Mouse (Mus musculus) cerebellum, postnatal 14 days (tissue): Measurements from ENCODE around the gene Enpp1.

Experiments used
- DNase-seq, 2 experiments: peaks; one replicate each; pipeline ENCODE4 v3.0.0; 2021; ENCODE audit warnings: mixed read lengths in 2 of 2

The Enpp1 gene

DNA sequence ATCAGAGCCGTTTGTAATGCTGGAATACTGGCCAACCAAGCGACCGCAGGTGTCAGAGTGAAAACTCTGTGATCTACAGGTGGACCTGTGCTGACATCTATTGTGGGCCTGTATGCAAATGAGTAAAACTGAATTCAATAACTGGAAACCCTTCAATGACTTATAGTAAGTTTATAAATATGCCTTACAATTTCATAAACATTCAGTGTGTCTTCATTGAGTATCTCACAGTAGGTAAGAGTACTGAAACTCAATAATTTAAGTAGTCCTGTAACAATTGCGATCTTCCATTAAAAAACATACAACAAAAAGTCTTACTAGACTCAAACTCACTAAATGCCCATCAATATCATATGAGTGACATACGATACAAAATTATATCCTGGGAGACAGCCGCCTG lies 1.6 kb downstream of the Enpp1 start:
- no peak for DNase-seq

DNA sequence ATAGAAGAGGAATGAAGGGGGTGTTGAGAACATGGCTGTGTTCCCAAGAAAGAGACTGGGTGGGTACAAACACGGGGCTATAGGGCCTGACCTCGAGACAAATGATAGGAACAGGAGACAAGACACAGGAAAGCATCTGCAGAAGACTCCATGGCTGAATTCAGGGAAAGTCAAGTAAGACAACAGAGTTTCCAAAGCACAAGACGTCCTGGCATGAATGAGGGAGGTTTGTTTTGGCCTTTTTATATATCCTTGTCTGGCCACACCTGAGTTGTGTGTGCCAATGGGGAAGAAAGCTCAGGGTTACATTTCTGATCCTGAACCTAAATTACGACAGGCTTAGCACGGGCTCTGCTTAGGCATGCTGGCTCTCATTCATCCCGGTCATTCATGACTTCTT lies 4.2 kb downstream of the Enpp1 start:
- DNase-seq: no peak

DNA sequence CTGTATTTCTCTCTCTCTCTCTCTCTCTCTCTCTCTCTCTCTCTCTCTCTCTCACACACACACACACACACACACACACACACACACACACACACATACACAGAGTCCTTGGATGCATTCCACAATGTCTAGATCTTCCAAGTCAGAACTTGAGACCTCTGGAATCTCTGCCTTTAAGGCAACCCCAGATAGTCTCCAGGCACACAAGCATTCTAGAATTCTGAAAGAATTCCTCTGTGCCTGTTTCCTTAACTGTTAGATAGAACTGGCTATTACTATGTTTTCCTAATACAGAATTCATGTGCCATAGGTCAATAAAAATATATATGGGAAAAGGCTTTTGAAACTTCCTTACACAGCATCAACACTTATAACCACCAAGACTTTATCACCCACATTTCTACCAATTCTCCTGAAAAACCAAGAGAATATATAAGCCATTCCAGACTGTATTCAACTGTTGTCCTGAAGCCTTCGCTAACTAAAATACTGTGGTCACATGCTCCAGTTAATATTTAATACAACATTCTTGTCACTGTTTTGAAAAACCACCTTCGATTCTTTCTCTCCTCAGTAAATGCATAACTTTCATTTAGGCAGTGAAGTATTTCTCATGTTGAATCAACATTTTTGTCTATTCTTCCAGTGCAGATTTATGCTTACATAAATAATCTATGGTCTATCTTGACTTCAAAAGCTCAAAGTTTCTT lies 5.4 kb downstream of the Enpp1 start:
- no peak for DNase-seq

DNA sequence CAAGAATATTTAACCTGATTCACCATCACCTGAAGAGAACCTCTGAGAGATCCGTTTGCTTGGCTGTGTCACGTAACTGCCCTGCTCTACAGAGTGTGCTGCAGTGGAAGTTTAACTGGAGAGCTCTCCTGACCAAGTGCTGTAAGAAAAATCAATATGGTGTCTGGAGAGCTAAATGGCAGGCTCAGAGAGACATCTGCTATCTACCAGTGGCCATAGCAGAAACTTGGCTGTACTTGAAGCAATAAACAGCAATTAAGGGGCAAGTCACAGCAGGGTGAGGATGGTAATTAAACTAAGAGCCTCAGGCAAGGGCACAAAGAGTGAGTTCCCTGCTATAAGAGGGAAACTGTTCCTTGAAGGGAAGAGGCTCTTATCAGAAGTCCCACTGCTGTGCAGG lies 9.3 kb downstream of the Enpp1 start:
- DNase-seq: no peak

DNA sequence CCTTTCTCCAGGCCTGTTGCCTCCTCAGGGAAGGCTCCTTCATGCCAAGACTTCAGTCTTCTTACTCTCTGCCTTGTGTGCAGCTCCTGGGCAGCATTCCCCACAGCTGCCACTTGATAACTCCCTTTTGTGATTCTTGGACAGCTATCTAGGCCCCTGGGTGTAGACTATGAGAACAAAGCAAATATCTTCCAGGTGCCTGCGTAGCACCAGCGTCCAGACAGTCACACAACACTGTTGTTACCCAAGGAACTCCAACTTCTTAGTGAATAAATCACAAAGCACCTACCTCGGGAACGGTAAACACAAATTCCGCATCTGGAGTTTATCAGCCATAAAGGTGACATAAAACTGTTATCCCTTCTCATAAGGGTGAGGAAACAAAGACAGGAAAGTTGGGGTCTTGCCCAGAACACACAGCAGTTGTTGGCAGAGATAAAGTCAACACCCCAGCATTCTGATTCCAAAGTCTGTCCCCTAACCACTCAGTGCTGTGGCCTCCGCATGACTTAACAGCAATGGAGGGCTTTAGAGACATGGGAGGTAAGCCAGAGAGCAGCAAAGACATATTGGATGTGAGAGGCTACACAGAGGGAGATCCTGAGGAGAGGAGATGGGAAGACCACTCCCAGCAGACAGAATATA lies 13.7 kb downstream of the Enpp1 start:
- DNase-seq: peak in 1 of 2 experiments; percentile 7

DNA sequence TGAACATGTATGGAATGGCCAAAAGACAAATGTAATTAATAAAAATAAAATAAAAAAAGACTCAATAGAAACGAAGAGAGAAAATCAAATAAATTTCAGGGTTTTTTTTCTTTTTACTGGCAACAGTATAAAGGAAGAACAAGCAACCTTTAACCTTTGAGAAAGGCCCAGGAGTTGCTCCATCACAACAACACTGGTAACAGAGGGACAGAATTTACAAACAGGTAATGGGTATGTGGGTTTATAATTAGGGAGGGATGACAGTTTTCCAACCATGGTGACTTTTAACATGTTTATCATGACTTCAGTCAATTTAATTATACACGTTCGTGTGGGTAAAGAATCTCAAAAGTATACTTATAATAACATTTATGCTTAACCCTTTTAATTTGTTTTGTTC lies 15.2 kb downstream of the Enpp1 start:
- DNase-seq: no peak

DNA sequence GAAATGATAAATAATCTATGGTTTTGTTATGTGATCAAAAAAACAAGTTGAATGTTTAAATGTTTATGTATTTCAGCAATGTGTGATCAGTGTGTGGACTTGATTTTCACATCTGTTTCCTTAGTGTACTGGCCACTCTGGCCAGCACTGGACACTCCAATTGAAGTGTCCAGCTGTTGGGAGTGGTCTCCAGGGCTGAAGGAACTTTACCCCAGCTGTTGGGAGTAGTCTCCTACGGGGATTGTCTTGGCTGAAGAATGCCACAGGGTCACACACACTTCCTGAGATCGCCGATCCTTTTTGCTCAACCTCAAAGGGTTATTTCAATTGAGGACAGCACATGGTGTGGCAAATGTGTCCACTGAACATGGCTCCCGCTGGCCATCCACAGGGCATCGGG lies 16.2 kb downstream of the Enpp1 start:
- no peak for DNase-seq

DNA sequence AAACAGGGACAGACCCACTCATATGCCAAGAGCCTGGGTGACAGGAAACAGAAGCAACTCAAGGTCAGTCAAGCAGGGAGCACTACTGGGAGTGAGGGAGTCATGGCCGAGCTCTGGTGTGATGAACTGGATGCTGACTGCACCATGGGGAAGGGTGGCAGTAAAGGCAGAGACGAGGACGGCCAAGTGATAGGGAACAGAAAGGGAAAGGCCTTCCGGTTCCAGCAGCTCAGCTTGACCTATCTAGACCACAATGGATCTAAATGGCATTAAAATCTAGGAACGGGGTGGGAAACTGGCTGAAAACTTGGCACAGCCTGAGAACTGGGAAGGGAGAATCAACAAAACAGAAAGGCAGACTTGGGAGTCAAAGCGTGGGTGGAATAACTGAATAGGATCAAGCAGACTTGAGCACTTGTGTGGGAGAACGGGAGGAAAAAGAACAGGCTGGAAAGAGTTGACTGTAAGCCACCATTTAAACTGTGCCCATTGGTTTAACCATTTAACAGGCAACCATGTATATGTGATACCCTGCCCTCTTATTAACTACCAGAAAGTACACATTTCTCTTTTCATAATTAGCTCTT lies 29.3 kb downstream of the Enpp1 start:
- DNase-seq: no peak

DNA sequence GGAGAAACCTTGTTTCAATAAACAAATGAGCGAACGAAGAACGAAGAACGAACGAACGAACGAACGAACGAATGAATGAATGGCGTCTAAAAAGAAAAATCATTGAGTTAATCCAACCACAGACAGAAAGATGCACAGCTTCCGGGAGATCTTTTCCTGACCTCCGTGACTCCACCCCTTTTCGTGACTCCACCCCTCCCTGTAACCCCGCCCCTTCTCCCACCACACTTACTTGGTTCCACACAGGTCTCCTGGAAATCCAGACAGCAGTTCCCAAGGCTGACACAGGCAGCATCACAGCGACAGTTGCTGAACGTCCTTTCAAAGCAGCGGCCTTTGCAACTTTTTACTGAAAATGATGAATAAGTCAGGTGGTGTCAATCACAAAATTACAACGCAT lies 34.3 kb downstream of the Enpp1 start:
- DNase-seq: no peak

DNA sequence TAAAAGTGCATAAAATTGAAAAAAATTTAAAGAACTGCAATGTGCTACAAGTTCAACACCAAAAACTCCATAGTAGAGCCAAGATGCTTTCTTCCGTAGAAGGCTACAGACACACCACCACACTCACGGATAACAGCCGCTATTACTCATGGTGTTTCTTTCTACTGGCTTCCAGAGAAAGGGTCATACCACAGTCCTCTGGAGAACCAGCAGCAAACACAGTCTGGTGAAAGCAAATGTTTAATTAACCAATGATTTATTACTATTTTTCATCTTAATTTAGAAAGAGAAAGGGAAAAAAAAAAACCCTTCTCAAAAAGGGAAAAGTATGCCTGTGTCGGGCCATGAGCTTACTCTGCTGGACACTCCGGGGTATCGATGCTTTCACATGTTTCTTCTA lies 37.7 kb downstream of the Enpp1 start:
- DNase-seq: no peak

DNA sequence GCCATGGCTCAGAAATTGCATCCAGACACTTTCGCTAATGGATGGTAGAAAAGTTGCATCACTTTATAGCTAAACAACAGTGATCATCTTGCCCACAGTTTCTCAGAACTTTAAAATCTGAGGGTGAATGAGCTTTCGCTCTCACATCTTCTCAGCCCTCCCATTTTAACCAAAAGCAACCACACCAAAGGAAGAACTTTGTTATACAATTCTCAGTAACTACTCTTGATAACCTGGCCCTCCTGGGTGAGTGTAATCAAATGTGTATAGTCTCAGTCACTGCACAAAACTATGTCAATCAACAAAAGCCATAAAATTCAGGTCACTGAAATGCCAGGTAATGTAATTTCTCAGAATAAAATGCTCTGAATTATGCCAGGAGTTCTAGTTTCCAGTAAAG lies 39.0 kb downstream of the Enpp1 start:
- DNase-seq: no peak

DNA sequence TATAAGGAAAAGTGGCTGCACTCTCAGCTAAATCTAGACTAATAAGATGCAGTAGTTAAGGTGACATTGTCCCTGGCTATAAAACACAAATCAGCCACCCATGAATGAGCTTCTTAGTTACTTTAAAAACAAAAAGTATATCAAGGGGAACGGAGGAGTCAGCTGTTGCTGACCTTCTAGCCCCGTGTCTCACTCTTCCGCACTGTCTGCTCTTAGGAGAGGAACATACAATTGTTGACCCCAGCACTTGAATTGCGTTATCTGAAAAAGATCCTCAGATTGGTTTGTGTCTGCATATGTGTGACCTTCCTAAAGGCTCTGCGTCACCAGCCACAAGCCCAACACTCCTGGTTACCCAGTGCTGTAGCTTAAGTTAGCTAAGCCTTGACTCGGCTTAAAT lies 41.4 kb downstream of the Enpp1 start:
- no peak for DNase-seq

DNA sequence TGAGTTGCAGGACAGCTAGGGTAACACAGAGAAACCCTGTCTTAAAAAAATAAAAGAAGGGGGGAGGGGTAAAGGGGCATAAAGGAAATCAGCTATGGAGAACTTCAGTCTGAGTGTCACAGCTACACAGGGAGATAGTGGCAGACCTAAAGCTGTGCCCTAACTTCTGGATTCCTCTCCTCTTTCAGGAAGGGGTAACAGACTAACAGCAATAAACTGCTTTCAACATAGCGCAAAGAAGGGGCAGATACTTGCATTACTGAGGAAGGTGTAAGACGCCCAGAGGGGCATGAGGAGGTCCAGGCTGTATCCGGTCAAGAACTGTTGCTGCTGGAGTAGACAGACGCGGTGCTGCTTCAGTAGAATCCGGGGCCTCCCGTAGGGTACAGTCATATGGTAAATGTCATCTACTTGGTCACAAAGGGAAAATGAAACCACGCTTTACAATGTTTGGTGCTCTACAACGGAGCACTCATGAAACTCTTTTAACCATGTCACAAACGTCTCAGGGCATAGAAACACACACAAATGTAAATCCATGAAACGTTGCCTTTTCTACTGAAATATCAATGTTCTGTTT lies 60.9 kb downstream of the Enpp1 start:
- DNase-seq: no peak

DNA sequence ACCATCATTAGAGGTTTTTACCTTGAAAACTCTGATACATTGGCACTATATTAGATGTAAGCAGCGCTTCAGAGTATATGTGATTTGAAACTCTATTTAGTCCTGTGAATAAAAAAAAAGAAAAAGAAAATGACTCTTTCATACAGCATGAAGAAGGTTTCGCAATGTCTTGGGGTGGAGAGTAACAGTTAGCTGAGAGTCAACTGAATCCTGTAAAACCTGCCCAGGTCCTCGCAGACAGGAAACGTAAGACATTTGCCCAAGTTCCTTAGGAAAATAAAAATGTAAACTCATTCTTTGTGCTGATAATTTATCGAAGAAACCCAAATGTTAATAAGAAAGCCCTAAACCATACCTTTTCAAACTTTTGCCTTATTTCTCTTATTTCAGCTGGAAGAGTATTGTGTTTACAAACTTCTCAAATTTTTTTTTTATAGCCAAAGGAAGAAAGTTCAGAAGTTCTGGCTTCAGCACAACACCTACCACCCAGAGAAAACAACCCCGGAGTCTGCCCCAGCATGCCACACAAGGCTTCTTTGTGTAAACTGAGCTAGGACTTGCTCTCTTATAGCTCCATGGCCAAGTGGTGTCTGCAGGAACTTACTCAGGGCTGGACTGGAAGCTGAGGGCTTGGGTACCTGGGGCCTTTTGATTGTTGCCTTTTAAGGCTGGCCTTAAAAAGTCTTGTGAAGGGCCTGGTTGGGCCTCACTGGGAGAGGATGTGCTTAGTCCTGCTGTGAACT lies 63.8 kb downstream of the Enpp1 start:
- DNase-seq: no peak

DNA sequence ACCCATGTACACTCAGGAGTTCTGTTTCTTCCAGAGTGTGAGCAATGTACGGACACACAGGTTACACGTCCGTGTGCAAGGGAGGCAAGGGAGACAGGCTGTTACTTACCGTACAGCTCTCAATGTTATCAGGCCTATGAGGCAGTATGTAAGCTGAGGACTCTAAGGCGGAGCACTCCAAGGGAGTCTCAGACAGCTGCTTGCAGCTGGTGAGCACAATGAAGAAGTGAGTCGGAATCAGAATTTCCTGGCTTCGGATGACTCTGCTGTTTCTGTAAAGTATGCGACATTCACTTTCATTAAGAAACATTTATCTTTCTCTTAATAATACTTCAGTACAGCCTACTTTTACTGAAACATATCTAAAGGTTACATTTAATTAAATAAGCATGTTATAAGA lies 66.8 kb downstream of the Enpp1 start:
- DNase-seq: no peak

DNA sequence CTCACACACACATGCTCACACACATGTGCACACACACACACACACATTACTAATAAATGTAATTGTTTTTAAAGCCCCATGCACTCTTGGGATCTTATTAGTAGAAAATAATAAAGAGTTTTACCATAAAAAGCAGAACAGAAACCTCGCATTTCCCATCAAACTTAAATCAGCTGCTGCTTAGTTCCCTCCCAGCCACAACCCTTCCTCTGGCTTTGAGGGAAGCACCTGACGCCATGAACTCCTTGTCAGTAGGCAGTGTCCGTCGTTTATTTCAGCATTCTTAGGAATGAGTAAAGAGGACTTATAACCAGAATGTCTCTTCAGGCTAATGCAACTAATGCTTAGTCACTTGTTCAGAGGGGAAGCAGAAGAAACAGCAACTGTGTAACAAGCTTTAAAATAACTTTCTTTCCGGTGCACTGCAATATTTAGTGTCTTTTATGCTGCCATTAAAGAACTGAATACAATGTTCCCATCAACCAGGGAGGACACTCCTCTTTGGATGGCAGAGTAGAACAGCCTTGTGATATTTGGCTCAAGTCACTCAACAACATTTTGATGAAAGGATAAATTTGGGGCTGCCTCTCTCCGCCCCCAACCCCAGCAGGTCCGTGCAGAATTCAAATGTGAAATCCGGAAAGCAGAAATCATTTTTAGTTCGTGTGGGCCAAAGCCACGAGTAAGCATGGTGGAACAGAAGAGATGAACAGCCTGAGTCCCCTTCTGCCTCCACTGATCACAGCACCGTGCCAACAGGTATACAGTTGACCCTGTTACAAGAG lies 69.0 kb downstream of the Enpp1 start:
- no peak for DNase-seq

DNA sequence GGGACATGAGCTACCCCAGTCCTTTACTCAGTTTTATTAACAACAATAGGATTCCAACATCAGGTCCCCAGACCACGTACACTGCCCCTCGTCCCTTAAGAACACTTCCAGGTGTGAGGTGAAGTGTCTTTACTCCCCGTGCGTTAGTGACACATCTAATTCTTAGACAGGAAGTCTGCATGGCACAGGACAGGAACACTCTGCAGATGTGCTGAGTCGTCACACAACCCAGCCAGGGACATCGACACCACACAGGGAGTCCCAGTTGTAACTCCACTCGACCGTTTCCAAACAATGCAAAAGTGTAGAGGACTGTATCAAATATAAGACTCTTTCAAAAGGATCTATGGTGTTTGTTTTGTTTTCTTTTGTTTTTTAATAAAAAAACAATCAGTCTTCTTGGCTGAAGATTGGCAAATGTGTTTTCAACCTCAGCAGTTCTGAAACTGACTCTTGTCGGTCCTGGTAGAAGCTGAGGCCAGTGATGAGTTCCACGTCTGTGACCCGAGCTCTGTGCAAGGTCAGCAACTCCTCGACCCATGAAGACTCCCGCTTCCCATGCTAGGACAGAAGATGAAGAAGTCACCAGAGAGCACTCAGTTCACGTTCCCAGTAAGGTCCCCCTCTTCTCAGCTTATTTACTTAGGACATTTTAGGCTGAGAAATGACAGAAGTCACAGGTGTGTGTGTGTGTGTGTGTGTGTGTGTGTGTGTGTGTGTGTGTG lies 70.4 kb downstream of the Enpp1 start:
- no peak for DNase-seq

DNA sequence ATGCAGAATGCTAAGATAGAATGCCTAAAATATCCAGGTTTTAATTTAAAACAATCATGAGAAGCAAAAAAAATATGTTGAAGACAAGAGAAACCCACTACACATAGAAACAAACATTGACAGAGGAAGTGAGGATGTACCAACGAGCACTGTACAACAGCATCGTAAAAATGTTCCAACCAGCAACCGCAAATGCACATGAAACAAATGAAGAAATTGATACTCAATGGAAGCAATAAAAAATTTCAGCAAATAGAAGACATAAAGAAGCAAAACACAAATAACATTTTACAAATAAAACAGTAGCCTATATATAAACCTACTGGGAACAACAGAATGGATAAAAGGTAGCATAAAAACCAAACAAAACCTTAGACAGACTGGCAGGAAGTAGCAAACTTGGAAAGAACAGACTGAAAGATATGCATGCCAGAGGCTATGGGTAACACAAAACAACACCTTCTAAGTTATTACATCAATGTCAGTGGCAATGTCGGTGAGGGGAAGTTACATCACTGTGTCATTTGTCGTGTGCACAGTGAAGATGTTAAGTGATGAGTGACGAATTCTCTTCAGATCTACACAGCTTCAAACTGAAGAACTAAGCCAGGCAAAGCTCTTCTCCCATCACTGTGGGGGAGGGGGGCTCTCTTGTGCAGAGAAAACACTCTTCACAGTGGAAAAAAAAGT lies 71.6 kb downstream of the Enpp1 start:
- DNase-seq: no peak

DNA sequence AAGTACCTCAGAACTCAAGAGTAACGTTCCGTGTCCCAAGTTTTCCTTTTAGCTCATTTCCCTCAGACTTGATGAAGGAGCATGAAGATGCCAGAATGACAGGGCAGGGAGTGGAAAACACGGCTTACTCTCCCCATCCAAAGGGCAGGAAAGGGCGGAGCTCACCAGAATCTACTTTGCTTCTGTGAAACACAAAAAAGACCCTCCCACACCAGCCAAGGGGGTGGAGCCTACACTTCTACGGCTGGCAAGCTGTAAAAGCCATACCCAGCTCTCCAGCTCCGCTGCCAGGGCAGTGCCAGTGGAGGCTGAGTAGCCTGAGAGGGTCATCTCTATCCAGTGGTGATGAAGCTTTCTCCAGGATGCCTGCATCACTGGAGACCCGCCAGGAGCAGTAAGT lies 72.4 kb downstream of the Enpp1 start:
- DNase-seq: no peak

DNA sequence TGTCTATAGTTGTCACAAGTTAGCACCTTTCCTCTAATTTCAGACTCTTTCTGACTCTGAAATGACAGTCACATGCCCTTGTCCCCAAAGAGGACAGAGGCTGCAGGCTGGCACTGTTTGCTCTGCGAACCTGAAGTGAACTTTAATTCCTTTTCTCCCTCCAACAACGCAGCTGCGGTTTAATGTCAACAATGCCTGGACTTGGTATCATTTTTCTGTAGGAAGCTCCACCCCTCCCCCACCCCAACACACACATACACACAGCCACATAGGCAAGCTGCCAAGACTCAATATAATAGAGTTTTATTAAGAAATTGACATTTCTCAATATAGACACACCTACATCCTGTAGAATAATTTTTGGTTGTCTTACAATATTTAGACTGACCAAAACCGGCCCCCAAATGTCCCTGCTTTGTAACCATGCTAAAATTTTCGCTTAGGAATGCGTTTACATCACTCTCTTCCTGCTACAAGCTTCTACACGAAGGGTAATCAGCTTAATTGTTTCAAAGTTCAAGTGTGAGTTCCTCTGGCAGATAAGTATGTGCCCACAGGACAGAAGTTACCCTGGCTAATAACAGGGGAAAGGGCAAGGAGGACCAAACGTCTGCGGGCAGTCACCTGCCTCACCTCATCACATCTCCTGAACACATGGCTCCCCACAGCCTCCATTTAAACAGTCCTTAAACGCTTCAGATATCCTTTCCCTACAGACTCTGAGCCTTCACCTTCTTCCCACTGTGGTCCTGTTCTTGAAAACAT lies 73.5 kb downstream of the Enpp1 start:
- no peak for DNase-seq

DNA sequence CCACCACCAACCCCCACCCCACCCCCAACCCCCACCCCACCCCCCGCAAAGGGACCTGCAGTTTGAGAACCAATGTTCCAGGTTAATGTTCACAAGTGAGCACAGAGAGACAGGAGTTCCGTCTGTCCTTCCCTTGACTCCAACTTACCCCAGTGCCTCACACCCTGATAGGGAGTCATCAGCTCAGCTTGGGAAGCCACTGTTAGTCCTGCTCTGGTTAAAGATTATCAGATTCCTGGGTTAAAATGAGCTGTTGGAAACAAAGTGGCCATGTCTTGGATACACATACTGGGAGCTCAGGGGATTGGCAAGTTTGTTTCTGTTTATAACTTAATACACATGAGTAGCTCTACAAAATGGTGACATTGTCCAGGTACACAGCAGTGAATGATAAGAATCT lies 75.0 kb downstream of the Enpp1 start:
- no peak for DNase-seq
